Mouse (Mus musculus) left cerebral cortex, adult 2 months (tissue): ENCODE measurements around the gene Mn1. TPM values are rescaled to one million over a fixed set of nuclear protein-coding genes. Genes with fewer than 3 reads are reported as not detected.

Experiments
- DNase-seq, 2 experiments: peaks; one replicate each; pipeline ENCODE4 v3.0.0; 2021 to 2022; ENCODE audit warnings: low spot score in 2 of 2, mixed read lengths in 1 of 2; ENCODE audit errors: extremely low spot score in 1 of 2
- H3K27ac ChIP-seq: fragments of 200-600 bp; 2 replicates; pipeline ENCODE4 v1.8.1; 2022
- H3K4me3 ChIP-seq: fragments of 200-600 bp; 2 replicates; pipeline ENCODE4 v1.8.1; 2022
- CTCF ChIP-seq: fragments of 200-600 bp; IDR thresholded peaks from 2 replicates; pipeline ENCODE4 v1.8.1; 2022; ENCODE audit warnings: antibody characterized with exemption, mild to moderate bottlenecking, moderate library complexity
- intact Hi-C: fragments of 180-260 bp; cut with DNase I; formaldehyde crosslinking; loops from one replicate; pipeline ENCODE4 v1.15.1; 2025
- long read RNA-seq, 2 experiments: library from polyadenylated mRNA; stranded (forward); transcript quantifications; one replicate each; pipeline ENCODE4 v2.0.0; 2021; ENCODE audit warnings: borderline mapping rate in 2 of 2
- total RNA-seq, 2 experiments: library from RNA; stranded (reverse); gene quantifications; 2 replicates each; pipeline ENCODE4 v1.2.3; 2021

Gene Mn1
- 10 to 100 TPM; 61.9 to 76.6 TPM for total RNA-seq
- long read RNA-seq, experiment 1, full-length matches to known transcripts: 17 of 27 reads
- long read RNA-seq, experiment 1, partial matches to known transcripts: 5 of 27 reads
- long read RNA-seq, experiment 1, other reads (novel, unspliced or antisense): 5 of 27 reads
- long read RNA-seq, experiment 2, full-length matches to known transcripts: 17 of 25 reads
- long read RNA-seq, experiment 2, partial matches to known transcripts: 0 of 25 reads
- long read RNA-seq, experiment 2, other reads (novel, unspliced or antisense): 8 of 25 reads

- intact Hi-C loops: loop anchor here (1.0 to 10.0 kb wide), 4 partner anchors 56 to 768 kb away; no protein-coding TSS in a partner anchor
- TF ChIP-seq CTCF: no peak; the same call in none of the 2 replicates
- H3K27ac ChIP-seq: peak within 1 kb of the TSS; percentile 90
- DNase-seq: peak; percentile 86 to 91
- H3K4me3 ChIP-seq: peak within 1 kb of the TSS; percentile 89
Observed at GRCm38 (mm10) chr5:111416591-111417374, at the start of gene Mn1. Mn1 (plus strand) TSS chr5:111417362.

GRCm38 (mm10) chr5:111367937-111368517, 49.1 kb upstream of the Mn1 start:
- H3K4me3 ChIP-seq: no peak overlapping the region
- no peak overlapping the region for H3K27ac ChIP-seq
- no peak for TF ChIP-seq CTCF
- intact Hi-C loops: no loop called here
- DNase-seq: no peak

GRCm38 (mm10) chr5:111368576-111368975, 48.6 kb upstream of the Mn1 start:
- intact Hi-C loops: no loop called here
- no peak for TF ChIP-seq CTCF
- Histone ChIP-seq H3K27ac (no peak overlapping the region), H3K4me3 (no peak overlapping the region)
- DNase-seq: no peak

- no peak for TF ChIP-seq CTCF
- intact Hi-C loops: no loop called here
- H3K4me3 ChIP-seq: no peak overlapping the region
- H3K27ac ChIP-seq: no peak overlapping the region
- DNase-seq: no peak
Observed at GRCm38 (mm10) chr5:111375616-111376015, 41.5 kb upstream of the Mn1 start.

GRCm38 (mm10) chr5:111376276-111377020, 40.7 kb upstream of the Mn1 start:
- intact Hi-C loops: no loop called here
- Histone ChIP-seq H3K4me3 (no peak overlapping the region), H3K27ac (no peak overlapping the region)
- no peak for TF ChIP-seq CTCF
- no peak for DNase-seq

- intact Hi-C loops: no loop called here
- Histone ChIP-seq H3K27ac (no peak overlapping the region), H3K4me3 (no peak overlapping the region)
- no peak for DNase-seq
- peak; percentile 31 for TF ChIP-seq CTCF
Observed at GRCm38 (mm10) chr5:111378126-111378993, 38.8 kb upstream of the Mn1 start.

GRCm38 (mm10) chr5:111383335-111383734, 33.8 kb upstream of the Mn1 start:
- no peak overlapping the region for H3K27ac ChIP-seq
- TF ChIP-seq CTCF: no peak
- no peak overlapping the region for H3K4me3 ChIP-seq
- no peak for DNase-seq
- intact Hi-C loops: no loop called here

- DNase-seq: no peak
- H3K27ac ChIP-seq: no peak overlapping the region
- intact Hi-C loops: no loop called here
- TF ChIP-seq CTCF: no peak
- no peak overlapping the region for H3K4me3 ChIP-seq
Observed at GRCm38 (mm10) chr5:111390911-111391310, 26.3 kb upstream of the Mn1 start.

- intact Hi-C loops: no loop called here
- H3K27ac ChIP-seq: no peak overlapping the region
- DNase-seq: no peak
- TF ChIP-seq CTCF: no peak
- H3K4me3 ChIP-seq: no peak overlapping the region
Observed at GRCm38 (mm10) chr5:111391485-111391884, 25.7 kb upstream of the Mn1 start.

- intact Hi-C loops: no loop called here
- Histone ChIP-seq H3K4me3 (no peak overlapping the region), H3K27ac (no peak overlapping the region)
- DNase-seq: no peak
- no peak for TF ChIP-seq CTCF
Observed at GRCm38 (mm10) chr5:111393346-111394197, 23.6 kb upstream of the Mn1 start.
